ENCODE assay signal across 8 mouse cellular contexts in genomic region chr19:23688421-23688946, GRCm38 (mm10). TPM values are rescaled to one million over a fixed set of nuclear protein-coding genes. Genes with fewer than 3 reads are reported as not detected.
DNase-seq lines count a peak whose midpoint lies in the region; ATAC-seq and TF ChIP-seq lines count a peak whose summit lies in the region.

No protein-coding gene starts in this region.

- peak overlapping the region; percentile 32 for H3K9ac ChIP-seq in hindbrain, embryonic 12.5 days

- DNase-seq in layer of hippocampus, adult 2 months (ENCODE audit: low spot score in 2 of 2), result peak; percentile 13 to 27
- no peak for DNase-seq in layer of hippocampus, postnatal 25 days (ENCODE audit: extremely low spot score in 1 of 2, low spot score in 1 of 2)
- peak; percentile 5 for DNase-seq in c-Kit-positive CD71-positive TER-119-positive erythroid progenitor cells, embryonic 14.5 days (ENCODE audit: low spot score)
- peak; percentile 6 for DNase-seq in lung, postnatal 25 days (ENCODE audit: low spot score)
- no peak for DNase-seq in spleen, postnatal 10 days (ENCODE audit: low spot score in 2 of 2)
- DNase-seq in frontal cortex, postnatal 14 days (ENCODE audit: low spot score in 2 of 2), result no peak

- peak overlapping the region; percentile 98 for H3K27ac ChIP-seq in layer of hippocampus, adult 2 months
- no peak overlapping the region for H3K27ac ChIP-seq in hindbrain, embryonic 12.5 days

- no peaks in the 10 kb centered on the region for H3K9me3 ChIP-seq in hindbrain, embryonic 12.5 days (replicated peaks)

- no peaks in the 10 kb centered on the region for H3K27me3 ChIP-seq in hindbrain, embryonic 12.5 days

- no peaks in the 10 kb centered on the region for H3K36me3 ChIP-seq in hindbrain, embryonic 12.5 days

- peak overlapping the region; percentile 71 for H3K4me3 ChIP-seq in layer of hippocampus, adult 2 months
- peak overlapping the region; percentile 24 for H3K4me3 ChIP-seq in hindbrain, embryonic 12.5 days

- no peak for TF ChIP-seq CTCF in layer of hippocampus, adult 2 months (conservative IDR thresholded peaks at IDR 0.05)

- no peak for ATAC-seq in hindbrain, embryonic 12.5 days (ENCODE audit: low FRiP score)
- no peak for ATAC-seq in inflammation-experienced regulatory T-cells, adult 6 months

- peak overlapping the region; percentile 54 for H3K4me2 ChIP-seq in hindbrain, embryonic 12.5 days (replicated peaks)

- peaks cover 6% of the 10 kb centered on the region for H3K4me1 ChIP-seq in hindbrain, embryonic 12.5 days

- WGBS in hindbrain, embryonic 12.5 days, result 14% methylated on average over 4 of the region's 4 CpGs

RNA-seq across cellular contexts. Expression of gene Ptar1, which starts 1.3 kb away (rescaled TPM):
- total RNA-seq in layer of hippocampus, adult 2 months (2021), result 10 to 100 TPM; 32.8 to 43.0 TPM
- 10 to 100 TPM; 38.5 to 47.8 TPM for total RNA-seq in layer of hippocampus, postnatal 25 days (2021)
- polyA plus RNA-seq in hindbrain, embryonic 12.5 days (2016; fragmentation: Nextera tagmentation; extraction: Ambion mirVana), result 7.2 and 8.0 TPM in 2 replicates
- polyA plus RNA-seq in inflammation-experienced regulatory T-cells, adult 6 months (2017; shearing (Covaris generic)), result 10 to 100 TPM; 10.2 to 15.5 (median 13.9) TPM

RNA-seq across cellular contexts. Expression of gene 1700028P14Rik, which starts 35.9 kb away (rescaled TPM):
- total RNA-seq in layer of hippocampus, adult 2 months (2021), result 1 to 10 TPM; 1.0 to 1.8 TPM
- total RNA-seq in layer of hippocampus, postnatal 25 days (2021), result 1 to 10 TPM; 1.7 to 2.9 TPM
- 1.7 TPM in 2 replicates for polyA plus RNA-seq in hindbrain, embryonic 12.5 days (2016; fragmentation: Nextera tagmentation; extraction: Ambion mirVana)
- not detected for polyA plus RNA-seq in inflammation-experienced regulatory T-cells, adult 6 months (2017; shearing (Covaris generic))

Comparison
In these comparisons a context has a peak if more than half of its experiments do, and no peak if none do; other contexts are left out.
1. DNase-seq: peak in layer of hippocampus, adult 2 months (2 of 2), c-Kit-positive CD71-positive TER-119-positive erythroid progenitor cells, embryonic 14.5 days (single experiment) and lung, postnatal 25 days (single experiment); none in layer of hippocampus, postnatal 25 days (0 of 2), spleen, postnatal 10 days (0 of 2) and frontal cortex, postnatal 14 days (0 of 2).